Mouse (Mus musculus) stomach, postnatal 0 days (tissue): ENCODE measurements around the gene Ptprg.

ENCODE experiments used
- CTCF ChIP-seq: IDR thresholded peaks from 2 replicates; pipeline ENCODE4 v1.5.1; 2016; ENCODE audit warnings: antibody characterized with exemption, low read depth, mild to moderate bottlenecking, moderate library complexity
- EP300 ChIP-seq: optimal IDR thresholded peaks from 2 replicates; pipeline ENCODE3; 2016; ENCODE audit warnings: antibody characterized with exemption

DNA sequence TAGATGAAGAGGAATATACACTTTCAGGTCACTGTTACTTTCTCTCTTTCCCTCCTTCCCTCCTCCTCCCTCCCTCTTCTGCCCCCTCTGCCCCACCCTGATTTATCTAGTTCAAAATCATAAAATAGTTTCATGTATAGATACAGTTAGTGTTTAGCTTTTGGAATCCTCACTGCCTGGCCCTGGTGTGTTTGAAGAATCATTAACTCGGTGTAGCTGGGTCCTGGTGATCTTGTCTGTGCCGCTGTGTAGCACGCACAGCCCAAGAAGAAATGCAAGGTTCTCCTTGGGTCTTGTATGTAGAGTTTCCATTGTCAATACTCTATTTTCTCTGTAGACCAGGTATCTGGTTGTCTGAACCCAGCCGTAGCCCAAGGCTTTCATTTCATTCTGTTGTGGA is 494.3 kb downstream of the Ptprg start:
- TF ChIP-seq CTCF (no peak), EP300 (no peak)
